8 mouse cellular contexts compared by ENCODE assay signal in genomic region chr3:79518761-79519527, GRCm38 (mm10). TPM values are rescaled to one million over a fixed set of nuclear protein-coding genes. Genes with fewer than 3 reads are reported as not detected.
A peak's percentile ranks its signal among the peaks of the same experiment; 100 is the strongest.
DNase-seq lines count a peak whose midpoint lies in the region; ATAC-seq and TF ChIP-seq lines count a peak whose summit lies in the region.

No protein-coding gene starts in this region.

- peaks cover 42% of the 10 kb centered on the region for H3K4me1 ChIP-seq in bone marrow macrophage, adult 2 months (ENCODE audit: control insufficient read depth, insufficient read depth, low read length)
- H3K4me1 ChIP-seq in heart, adult 2 months (ENCODE audit: control insufficient read depth, insufficient read depth, low read length) = peaks cover 21% of the 10 kb centered on the region
- H3K4me1 ChIP-seq in intestine, postnatal 0 days (replicated peaks; ENCODE audit: control insufficient read depth, insufficient read depth, low read length) = peaks cover 8% of the 10 kb centered on the region
- peaks cover 21% of the 10 kb centered on the region for H3K4me1 ChIP-seq in neural tube, embryonic 15.5 days

- H3K27me3 ChIP-seq in heart, adult 2 months (ENCODE audit: control insufficient read depth, insufficient read depth, low read length) = no peaks in the 10 kb centered on the region
- no peaks in the 10 kb centered on the region for H3K27me3 ChIP-seq in intestine, postnatal 0 days (replicated peaks; ENCODE audit: control insufficient read depth, insufficient read depth, low read length)
- no peaks in the 10 kb centered on the region for H3K27me3 ChIP-seq in neural tube, embryonic 15.5 days (replicated peaks)

- TF ChIP-seq CTCF in bone marrow macrophage, adult 2 months (IDR thresholded peaks at IDR 0.05; ENCODE audit: low read depth, low read length) = no peak
- TF ChIP-seq CTCF in heart, adult 2 months (IDR thresholded peaks at IDR 0.05) = peak; percentile 39
- peak; percentile 52 for TF ChIP-seq CTCF in intestine, postnatal 0 days (IDR thresholded peaks at IDR 0.05; ENCODE audit: low read depth)

- peak overlapping the region; percentile 11; the same call in 1 of the 2 replicates for H3K27ac ChIP-seq in bone marrow macrophage, adult 2 months (ENCODE audit: insufficient read depth, low read depth, low read length)
- peak overlapping the region; percentile 72 for H3K27ac ChIP-seq in heart, adult 2 months
- H3K27ac ChIP-seq in intestine, postnatal 0 days (ENCODE audit: low read depth, low read length) = no peak overlapping the region
- H3K27ac ChIP-seq in neural tube, embryonic 15.5 days (replicated peaks) = peak overlapping the region; percentile 10; the same call in 1 of the 2 replicates

- no peak for TF ChIP-seq POLR2A in bone marrow macrophage, adult 2 months (IDR thresholded peaks at IDR 0.05; ENCODE audit: borderline replicate concordance, low read depth, low read length)
- peak; percentile 29; the same call in 1 of the 2 replicates for TF ChIP-seq POLR2A in heart, adult 2 months (IDR thresholded peaks at IDR 0.05; ENCODE audit: insufficient read depth, low read depth, low read length)

- peak overlapping the region; percentile 13; the same call in 1 of the 2 replicates for H3K9ac ChIP-seq in heart, adult 2 months (ENCODE audit: low read depth, low read length)
- H3K9ac ChIP-seq in intestine, postnatal 0 days (ENCODE audit: low read depth, low read length) = no peak overlapping the region
- H3K9ac ChIP-seq in neural tube, embryonic 15.5 days (replicated peaks) = no peak overlapping the region

- 25% methylated on average over 13 of the region's 13 CpGs for WGBS in heart, adult 2 months
- 33% methylated on average over 13 of the region's 13 CpGs for WGBS in intestine, postnatal 0 days
- WGBS in neural tube, embryonic 15.5 days = 52% methylated on average over 13 of the region's 13 CpGs

- intact Hi-C loops in heart, adult 2 months (cut with DNase I) = loop anchor here (2.0 to 5.0 kb wide), 2 partner anchors 48 to 68 kb away; partner anchors contain the start of gene Fnip2

- no peaks in the 10 kb centered on the region for H3K9me3 ChIP-seq in intestine, postnatal 0 days (ENCODE audit: control insufficient read depth)
- no peaks in the 10 kb centered on the region for H3K9me3 ChIP-seq in neural tube, embryonic 15.5 days (replicated peaks)

- peak; percentile 25; the same call in 1 of the 2 replicates for ATAC-seq in intestine, postnatal 0 days
- ATAC-seq in neural tube, embryonic 15.5 days (ENCODE audit: low FRiP score) = peak; percentile 58; the same call in 1 of the 2 replicates

- H3K79me2 ChIP-seq in heart, adult 2 months (replicated peaks; ENCODE audit: control insufficient read depth, insufficient read depth, low read length) = no peaks in the 10 kb centered on the region; the same call in 1 of the 2 replicates

- 0 out of 2 replicates have a peak overlapping the region, but pooled peaks have one; percentile 3 for H3K4me2 ChIP-seq in intestine, postnatal 0 days (replicated peaks; ENCODE audit: low read depth)
- H3K4me2 ChIP-seq in neural tube, embryonic 15.5 days = no peak overlapping the region

- peaks cover 13% of the 10 kb centered on the region for H3K36me3 ChIP-seq in heart, adult 2 months (ENCODE audit: control insufficient read depth, insufficient read depth, low read length)
- H3K36me3 ChIP-seq in intestine, postnatal 0 days (ENCODE audit: control insufficient read depth, insufficient read depth) = peaks cover 5% of the 10 kb centered on the region; the same call in 1 of the 2 replicates
- no peaks in the 10 kb centered on the region for H3K36me3 ChIP-seq in neural tube, embryonic 15.5 days

- no peak overlapping the region for H3K4me3 ChIP-seq in bone marrow macrophage, adult 2 months (ENCODE audit: insufficient read depth, low read length)
- 0 out of 2 replicates have a peak overlapping the region, but pooled peaks have one; percentile 6 for H3K4me3 ChIP-seq in heart, adult 2 months
- H3K4me3 ChIP-seq in intestine, postnatal 0 days (ENCODE audit: low read depth, low read length) = no peak overlapping the region
- no peak overlapping the region for H3K4me3 ChIP-seq in neural tube, embryonic 15.5 days (replicated peaks)

- TF ChIP-seq EP300 in heart, adult 2 months (IDR thresholded peaks at IDR 0.05; ENCODE audit: insufficient read depth, low read depth, low read length) = peak; percentile 63; the same call in 1 of the 2 replicates

- peak; percentile 69 for DNase-seq in embryo, embryonic 11 days
- DNase-seq in heart, adult 2 months = peak; percentile 67 to 68
- DNase-seq in lung, adult 18-20 months = peak; percentile 63 to 78
- DNase-seq in right cerebral cortex, postnatal 25 days = no peak
- DNase-seq in right cerebral cortex, postnatal 10 days (ENCODE audit: low spot score in 2 of 2) = no peak

RNA-seq across cellular contexts. Expression of gene Fnip2, which starts 48.7 kb away (rescaled TPM):
- polyA plus RNA-seq in bone marrow macrophage, adult 2 months (2012; ENCODE audit: insufficient read depth, insufficient read length, missing spikeins) = 125 and 135 TPM in 2 replicates
- total RNA-seq in heart, adult 2 months (2021) = 10 to 100 TPM; 12.2 to 28.1 TPM
- 4.2 and 7.1 TPM in 2 replicates for polyA plus RNA-seq in heart, adult 2 months (2012; rRNA removed)
- polyA plus RNA-seq in intestine, postnatal 0 days (2015; fragmentation: Nextera tagmentation; extraction: Ambion mirVana) = 3.3 and 3.4 TPM in 2 replicates
- polyA plus RNA-seq in neural tube, embryonic 15.5 days (2015; fragmentation: Nextera tagmentation; extraction: Ambion mirVana) = 5.6 and 7.3 TPM in 2 replicates

Comparison
In these comparisons a context has a peak if more than half of its experiments do, and no peak if none do; other contexts are left out.
1. DNase-seq: peak in embryo, embryonic 11 days (single experiment), heart, adult 2 months (2 of 2) and lung, adult 18-20 months (2 of 2); none in right cerebral cortex, postnatal 25 days (single experiment) and right cerebral cortex, postnatal 10 days (0 of 2).
2. RNA of gene Fnip2, which starts 48.7 kb away (polyA plus RNA-seq): 125 to 135 TPM in bone marrow macrophage, adult 2 months; 5.6 to 7.3 TPM in neural tube, embryonic 15.5 days, 4.2 to 7.1 TPM in heart, adult 2 months and 3.3 to 3.4 TPM in intestine, postnatal 0 days; every median in the first group is over 10 times any median in the second.